Mouse (Mus musculus) ES-Bruce4 (cell line): ENCODE measurements around the gene Etv3.

Experiments used
- CTCF ChIP-seq: IDR thresholded peaks from one replicate; pipeline ENCODE4 v1.8.1; 2011; ENCODE audit warnings: low read depth, low read length
- EP300 ChIP-seq: IDR thresholded peaks from 2 replicates; pipeline ENCODE4 v1.6.1; 2011; ENCODE audit warnings: low read depth, low read length; ENCODE audit not compliant: insufficient read depth
- POLR2A ChIP-seq: IDR thresholded peaks from one replicate; pipeline ENCODE4 v1.8.1; 2011; ENCODE audit warnings: low read length; ENCODE audit not compliant: insufficient read depth

- TF ChIP-seq CTCF (no peak), POLR2A (no peak), EP300 (no peak)
Measured at GRCm38 (mm10) chr3:87500088-87501055, 24.8 kb upstream of the Etv3 start.
